ENCODE assay signal across 7 mouse cellular contexts in genomic region chr8:84567541-84567940, GRCm38 (mm10).
DNase-seq lines count a peak whose midpoint lies in the region; ATAC-seq and TF ChIP-seq lines count a peak whose summit lies in the region.

No protein-coding gene starts in this region.

- peaks cover 10% of the 10 kb centered on the region for H3K4me1 ChIP-seq in bone marrow macrophage, adult 2 months (ENCODE audit: control insufficient read depth, insufficient read depth, low read length)
- H3K4me1 ChIP-seq in lung, postnatal 0 days (ENCODE audit: insufficient read depth, low read depth, low read length), result no peaks in the 10 kb centered on the region
- H3K4me1 ChIP-seq in midbrain, embryonic 15.5 days, result peaks cover 9% of the 10 kb centered on the region
- H3K4me1 ChIP-seq in hindbrain, embryonic 12.5 days, result 0 out of 2 replicates have a peak, but pooled peaks cover 3% of the 10 kb centered on the region

- H3K27ac ChIP-seq in bone marrow macrophage, adult 2 months (ENCODE audit: insufficient read depth, low read depth, low read length), result peak overlapping the region; percentile 67
- H3K27ac ChIP-seq in lung, postnatal 0 days (ENCODE audit: low read length), result no peak overlapping the region
- no peak overlapping the region for H3K27ac ChIP-seq in midbrain, embryonic 15.5 days
- no peak overlapping the region for H3K27ac ChIP-seq in hindbrain, embryonic 12.5 days

- WGBS in lung, postnatal 0 days, result 46% methylated on average over 19 of the region's 19 CpGs
- WGBS in midbrain, embryonic 15.5 days, result 80% methylated on average over 19 of the region's 19 CpGs
- 78% methylated on average over 19 of the region's 19 CpGs for WGBS in hindbrain, embryonic 12.5 days

- H3K27me3 ChIP-seq in lung, postnatal 0 days (replicated peaks; ENCODE audit: insufficient read depth, low read length), result no peaks in the 10 kb centered on the region
- H3K27me3 ChIP-seq in midbrain, embryonic 15.5 days (replicated peaks), result no peaks in the 10 kb centered on the region
- H3K27me3 ChIP-seq in hindbrain, embryonic 12.5 days, result no peaks in the 10 kb centered on the region

- intact Hi-C loops in left cerebral cortex, postnatal 4 days (cut with DNase I), result no loop called here

- no peak for TF ChIP-seq POLR2A in bone marrow macrophage, adult 2 months (IDR thresholded peaks at IDR 0.05; ENCODE audit: borderline replicate concordance, low read depth, low read length)

- ATAC-seq in lung, postnatal 0 days, result no peak
- no peak for ATAC-seq in midbrain, embryonic 15.5 days (replicated peaks)
- ATAC-seq in hindbrain, embryonic 12.5 days (ENCODE audit: low FRiP score), result no peak

- no peaks in the 10 kb centered on the region for H3K36me3 ChIP-seq in lung, postnatal 0 days (ENCODE audit: insufficient read depth, low read length)
- H3K36me3 ChIP-seq in midbrain, embryonic 15.5 days (replicated peaks), result peaks cover 1% of the 10 kb centered on the region; the same call in 1 of the 2 replicates
- H3K36me3 ChIP-seq in hindbrain, embryonic 12.5 days, result peaks cover 36% of the 10 kb centered on the region

- DNase-seq in left cerebral cortex, postnatal 4 days, result peak; percentile 36
- DNase-seq in left cerebral cortex, adult 18-20 months (ENCODE audit: low spot score in 2 of 2), result no peak
- no peak for DNase-seq in lung, postnatal 0 days (ENCODE audit: low spot score)
- peak; percentile 63 to 74 for DNase-seq in thymus, postnatal 10 days (ENCODE audit: low spot score in 2 of 2)

- H3K9me3 ChIP-seq in lung, postnatal 0 days (ENCODE audit: low read length), result no peaks in the 10 kb centered on the region
- H3K9me3 ChIP-seq in midbrain, embryonic 15.5 days, result no peaks in the 10 kb centered on the region
- no peaks in the 10 kb centered on the region for H3K9me3 ChIP-seq in hindbrain, embryonic 12.5 days (replicated peaks)

- peak; percentile 29; the same call in 1 of the 2 replicates for TF ChIP-seq CTCF in bone marrow macrophage, adult 2 months (IDR thresholded peaks at IDR 0.05; ENCODE audit: low read depth, low read length)
- peak; percentile 17; the same call in 1 of the 2 replicates for TF ChIP-seq CTCF in lung, postnatal 0 days (IDR thresholded peaks at IDR 0.05)

- TF ChIP-seq EP300 in lung, postnatal 0 days (IDR thresholded peaks at IDR 0.05), result no peak

- H3K4me2 ChIP-seq in lung, postnatal 0 days (replicated peaks; ENCODE audit: low read depth, low read length), result peak overlapping the region; percentile 14; the same call in 1 of the 2 replicates
- no peak overlapping the region for H3K4me2 ChIP-seq in midbrain, embryonic 15.5 days
- H3K4me2 ChIP-seq in hindbrain, embryonic 12.5 days (replicated peaks), result no peak overlapping the region

- H3K4me3 ChIP-seq in bone marrow macrophage, adult 2 months (ENCODE audit: insufficient read depth, low read length), result peak overlapping the region; percentile 23
- H3K4me3 ChIP-seq in lung, postnatal 0 days (ENCODE audit: low read depth, low read length), result no peak overlapping the region
- H3K4me3 ChIP-seq in midbrain, embryonic 15.5 days, result no peak overlapping the region
- no peak overlapping the region for H3K4me3 ChIP-seq in hindbrain, embryonic 12.5 days

- H3K9ac ChIP-seq in lung, postnatal 0 days (replicated peaks; ENCODE audit: low read depth), result no peak overlapping the region
- H3K9ac ChIP-seq in midbrain, embryonic 15.5 days, result no peak overlapping the region
- no peak overlapping the region for H3K9ac ChIP-seq in hindbrain, embryonic 12.5 days

Comparison
In these comparisons a context has a peak if more than half of its experiments do, and no peak if none do; other contexts are left out.
1. DNase-seq: peak in left cerebral cortex, postnatal 4 days (single experiment) and thymus, postnatal 10 days (2 of 2); none in left cerebral cortex, adult 18-20 months (0 of 2) and lung, postnatal 0 days (single experiment).